Mouse (Mus musculus) retina, postnatal 7 days (tissue): ENCODE results near the gene Tsen2.
A peak's percentile ranks its signal among the peaks of the same experiment; 100 is the strongest.

Source experiments
- DNase-seq: peaks from one replicate; pipeline ENCODE4 v3.0.0-alpha.2; 2012; ENCODE audit warnings: low read depth, low spot score

Tsen2 gene

DNA sequence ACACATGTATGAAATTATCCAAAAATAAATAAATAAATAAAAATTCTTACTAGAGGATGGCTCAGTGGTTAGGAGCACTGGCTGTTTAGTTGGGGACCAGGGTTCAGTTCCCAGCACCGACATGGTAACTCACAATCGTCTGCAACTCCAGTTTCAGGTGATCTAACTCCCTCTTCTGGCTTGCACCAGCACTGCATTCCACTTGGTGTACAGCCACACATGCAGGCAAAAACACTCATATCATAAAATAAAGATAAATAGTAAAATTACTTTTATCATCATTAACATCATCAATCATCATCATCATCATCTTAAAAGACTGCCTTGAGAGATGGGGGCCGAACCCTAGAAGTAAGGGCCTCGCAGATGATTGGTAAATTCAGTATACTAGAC is 56.9 kb downstream of the Tsen2 start:
- DNase-seq, result no peak

DNA sequence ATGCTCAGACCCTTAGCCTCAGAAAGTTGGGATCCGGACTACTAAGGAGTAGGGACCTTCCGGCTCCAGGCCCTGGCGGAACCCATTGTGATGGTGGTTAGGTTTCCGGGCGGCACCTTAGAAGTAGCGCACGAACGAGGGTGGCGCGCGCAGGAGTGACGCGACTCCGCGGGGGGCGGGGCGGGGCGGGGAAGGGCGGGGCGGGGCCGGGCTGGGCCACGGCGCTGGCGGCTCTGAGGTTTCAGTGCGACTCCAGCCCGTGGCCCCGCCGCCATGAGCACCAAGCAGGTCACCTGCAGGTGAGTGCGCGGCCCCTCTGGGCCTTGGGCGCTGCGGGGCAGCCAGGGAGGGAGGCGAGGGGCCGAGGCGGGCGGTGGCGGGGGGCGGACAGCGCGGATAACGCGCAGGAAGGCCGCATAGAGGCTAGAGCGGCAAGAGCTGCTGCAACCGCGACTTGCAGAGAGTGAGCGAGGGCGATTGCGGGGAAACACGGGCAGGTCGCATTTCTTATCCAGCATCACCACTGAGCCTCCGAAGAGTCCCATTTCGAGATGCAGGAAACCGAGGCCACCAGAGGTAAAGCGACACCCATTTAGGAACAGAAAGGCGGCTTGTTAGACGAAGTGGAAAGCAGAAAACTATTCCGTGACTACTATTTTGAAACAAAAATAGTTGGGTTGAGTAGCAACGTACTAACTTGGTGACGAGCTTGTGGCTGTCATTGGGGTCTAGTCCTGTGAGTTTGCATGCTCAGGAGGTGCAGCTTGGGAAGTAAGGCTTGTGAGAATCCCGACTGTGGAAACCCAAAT is 57.5 kb downstream of the Tsen2 start, which contains the start of gene Mkrn2:
Gene Mkrn2 (plus strand): TSS at position 188 of the 809 bp plus-strand sequence.
- DNase-seq, result peak; percentile 86

DNA sequence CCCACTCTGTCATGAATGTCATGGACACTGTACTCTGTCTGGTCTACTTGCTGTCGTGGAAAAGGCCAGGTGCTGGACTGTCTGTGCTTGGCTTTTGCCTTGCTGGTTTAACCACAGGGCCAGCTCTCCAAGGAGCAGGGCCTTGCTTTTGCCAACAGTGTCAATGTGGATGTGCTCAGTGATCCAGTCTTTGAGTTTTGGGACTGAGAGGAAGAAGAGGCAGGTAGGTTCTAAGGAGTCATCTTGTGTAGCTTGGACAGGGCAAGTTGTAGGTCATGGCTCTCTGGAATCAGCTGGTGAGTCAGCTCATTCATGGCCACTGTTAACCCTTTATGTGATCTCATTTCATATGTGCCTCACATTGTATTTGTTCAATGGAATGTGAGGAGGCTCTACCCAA is 62.0 kb downstream of the Tsen2 start:
- DNase-seq, result no peak

DNA sequence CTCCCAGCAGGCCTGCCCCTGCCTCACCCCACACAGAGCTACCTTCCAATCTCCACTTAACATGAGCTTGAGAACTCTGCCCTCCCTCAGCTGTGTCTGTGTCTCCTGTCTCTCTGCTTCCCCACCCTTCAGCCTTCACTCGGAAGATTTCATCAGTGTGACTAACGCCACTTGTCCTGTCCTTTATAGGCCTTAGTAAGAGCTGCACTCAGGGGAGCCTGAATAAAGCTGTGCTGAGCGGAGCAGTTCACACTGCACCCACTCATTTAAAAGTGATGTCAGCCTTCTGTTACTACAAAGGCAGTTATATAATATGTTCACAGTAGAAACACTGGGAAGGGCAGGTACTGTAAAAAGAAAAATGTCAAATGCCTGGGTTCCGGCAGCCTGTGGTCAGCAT is 63.0 kb downstream of the Tsen2 start:
- no peak for DNase-seq

DNA sequence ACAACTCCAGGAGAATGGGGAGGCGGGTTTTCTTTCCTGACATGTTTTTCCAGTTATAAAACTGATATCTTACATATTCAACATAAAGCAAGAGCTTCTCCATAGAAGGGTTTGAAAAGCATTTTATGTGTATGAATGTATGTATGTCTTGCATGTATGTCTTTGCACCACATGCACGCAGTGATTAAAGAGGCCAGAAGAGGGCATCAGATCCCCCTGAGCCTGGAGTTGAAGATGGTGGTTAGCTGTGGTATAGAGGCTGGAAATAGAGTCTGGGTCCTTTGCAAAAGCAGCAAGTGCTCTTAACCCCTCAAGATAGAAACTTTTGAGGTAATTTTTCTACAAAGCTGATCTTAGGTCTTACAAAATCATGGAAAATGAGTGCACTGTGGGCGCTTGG is 64.7 kb downstream of the Tsen2 start:
- DNase-seq, result no peak

DNA sequence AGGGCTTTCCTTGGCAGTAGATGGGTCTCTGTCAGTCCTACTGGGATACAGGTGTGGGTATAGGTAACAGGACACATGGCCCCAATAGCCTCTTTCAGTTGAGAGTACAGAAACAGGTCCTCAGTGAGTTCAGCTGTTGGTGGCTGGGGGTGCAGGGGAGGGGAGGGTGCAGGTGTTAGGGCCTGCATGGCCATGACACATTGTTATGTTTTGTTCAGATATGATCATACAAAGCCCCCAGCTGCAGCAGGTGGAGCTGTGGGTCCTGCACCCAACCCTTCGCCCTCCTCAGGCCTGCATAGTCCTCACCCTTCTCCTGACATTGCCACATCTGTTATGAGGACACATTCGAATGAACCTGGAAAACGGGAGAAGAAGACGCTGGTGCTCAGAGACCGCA is 65.8 kb downstream of the Tsen2 start:
- no peak for DNase-seq

DNA sequence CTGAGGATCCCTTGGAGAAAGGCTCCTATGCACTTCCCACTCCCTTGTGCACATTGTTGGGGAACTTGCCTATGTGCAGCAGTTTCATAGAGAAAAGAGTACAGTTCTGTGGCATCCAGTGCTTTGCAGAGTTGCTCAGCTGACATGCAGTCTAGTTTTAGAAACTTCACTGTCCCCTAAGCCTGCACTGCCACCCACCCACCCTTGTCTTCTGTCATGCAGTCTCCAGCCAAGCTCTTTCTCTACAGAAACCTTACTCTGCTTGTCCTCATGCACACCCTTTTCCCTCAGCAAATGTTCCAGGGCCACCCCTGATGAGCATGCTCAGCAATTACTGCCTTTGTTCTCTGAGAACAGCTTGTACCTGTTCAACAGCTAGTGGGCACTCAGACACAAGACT is 69.3 kb downstream of the Tsen2 start:
- no peak for DNase-seq

DNA sequence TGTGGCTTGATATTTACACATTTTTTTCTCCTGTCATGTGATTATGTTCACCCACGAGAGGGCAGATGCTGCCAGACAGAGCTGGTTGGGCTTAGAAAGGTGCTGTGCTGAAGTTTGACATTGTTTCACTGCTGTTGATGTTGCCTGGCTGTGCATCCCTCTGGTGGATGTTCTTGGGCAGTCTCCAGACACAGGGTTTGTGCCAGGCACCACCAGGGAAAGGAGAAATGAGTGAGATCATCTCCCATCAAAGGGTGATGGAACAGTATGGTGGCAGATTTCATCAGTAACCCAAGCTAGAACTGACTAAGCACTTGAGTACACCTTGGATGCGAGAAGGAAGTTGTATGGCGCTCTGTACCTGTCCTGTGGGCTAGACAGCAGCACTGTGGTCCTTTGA is 71.5 kb downstream of the Tsen2 start:
- DNase-seq, result no peak

DNA sequence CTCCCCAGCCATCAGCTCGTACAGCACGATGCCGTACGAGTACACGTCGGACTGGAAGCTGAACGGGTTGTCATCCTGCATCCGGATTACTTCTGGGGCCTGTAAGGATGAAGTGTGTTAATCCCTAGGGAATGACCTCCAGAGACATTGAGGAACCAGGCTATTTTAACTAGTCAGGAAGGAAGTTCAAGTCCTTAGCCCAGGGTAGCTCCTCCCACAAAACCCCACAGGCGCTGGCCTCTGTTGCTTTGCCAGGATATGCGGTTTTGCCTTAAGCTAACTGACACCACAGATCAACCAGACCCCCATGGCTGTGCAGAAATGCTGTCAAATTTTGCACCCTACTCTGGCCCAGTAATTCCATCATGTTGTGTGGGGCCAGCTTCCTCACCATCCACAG is 75.4 kb downstream of the Tsen2 start:
- no peak for DNase-seq

DNA sequence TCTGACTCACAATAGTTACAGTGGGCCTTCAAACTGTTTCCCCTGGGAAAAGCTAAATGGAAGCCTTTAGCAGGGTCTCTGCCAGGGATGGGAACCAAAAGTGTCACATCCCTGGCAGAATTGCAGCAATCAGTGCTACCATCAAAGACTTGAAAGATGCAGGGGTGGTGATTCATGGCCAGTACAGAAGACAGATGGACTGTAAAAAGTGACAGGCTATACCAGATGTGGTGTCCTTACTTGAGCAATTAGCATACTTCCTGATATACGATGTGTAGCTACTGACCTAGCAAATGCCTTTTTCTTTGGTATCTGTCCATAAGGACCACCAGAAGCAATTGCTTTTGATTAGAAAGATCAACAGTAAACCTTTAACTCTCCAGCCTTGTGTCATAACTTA is 76.5 kb downstream of the Tsen2 start:
- no peak for DNase-seq

DNA sequence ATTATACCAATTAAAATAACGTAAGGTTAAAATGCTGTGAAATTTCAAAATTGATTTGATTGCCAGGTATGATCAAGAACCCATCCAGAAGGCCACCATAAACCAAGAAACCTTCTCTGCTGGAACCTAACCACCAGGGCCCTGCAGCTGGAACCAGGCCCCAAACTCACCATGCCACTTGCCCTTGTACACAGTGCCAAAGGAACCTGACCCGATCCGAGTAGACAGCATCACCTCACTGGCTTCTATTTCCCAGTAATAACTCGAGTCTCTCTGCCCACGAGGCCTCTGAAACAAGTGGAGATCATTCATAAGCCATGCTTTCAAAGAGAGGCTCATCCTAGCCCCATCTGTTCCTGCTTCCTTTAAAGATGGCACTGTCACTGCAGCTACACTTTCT is 81.7 kb downstream of the Tsen2 start:
- no peak for DNase-seq
